Mouse (Mus musculus): ENCODE results near the gene Gramd1b. TPM values are rescaled to one million over a fixed set of nuclear protein-coding genes. Genes with fewer than 3 reads are reported as not detected.

The Gramd1b gene
- polyA plus RNA-seq, 1 experiment = 129 TPM

Other genes with a start within 250 kb of the Gramd1b start
- not detected in 2 replicates for gene Gm21915, start 139.2 kb upstream of the Gramd1b start, polyA plus RNA-seq (2012; rRNA removed)
- 16.6 and 19.6 TPM in 2 replicates for gene Clmp, start 154.6 kb upstream of the Gramd1b start, polyA plus RNA-seq (2012; rRNA removed)